Mouse (Mus musculus): ENCODE measurements around the gene Otop3.
A peak's percentile ranks its signal among the peaks of the same experiment; 100 is the strongest.

Otop3 gene

DNA sequence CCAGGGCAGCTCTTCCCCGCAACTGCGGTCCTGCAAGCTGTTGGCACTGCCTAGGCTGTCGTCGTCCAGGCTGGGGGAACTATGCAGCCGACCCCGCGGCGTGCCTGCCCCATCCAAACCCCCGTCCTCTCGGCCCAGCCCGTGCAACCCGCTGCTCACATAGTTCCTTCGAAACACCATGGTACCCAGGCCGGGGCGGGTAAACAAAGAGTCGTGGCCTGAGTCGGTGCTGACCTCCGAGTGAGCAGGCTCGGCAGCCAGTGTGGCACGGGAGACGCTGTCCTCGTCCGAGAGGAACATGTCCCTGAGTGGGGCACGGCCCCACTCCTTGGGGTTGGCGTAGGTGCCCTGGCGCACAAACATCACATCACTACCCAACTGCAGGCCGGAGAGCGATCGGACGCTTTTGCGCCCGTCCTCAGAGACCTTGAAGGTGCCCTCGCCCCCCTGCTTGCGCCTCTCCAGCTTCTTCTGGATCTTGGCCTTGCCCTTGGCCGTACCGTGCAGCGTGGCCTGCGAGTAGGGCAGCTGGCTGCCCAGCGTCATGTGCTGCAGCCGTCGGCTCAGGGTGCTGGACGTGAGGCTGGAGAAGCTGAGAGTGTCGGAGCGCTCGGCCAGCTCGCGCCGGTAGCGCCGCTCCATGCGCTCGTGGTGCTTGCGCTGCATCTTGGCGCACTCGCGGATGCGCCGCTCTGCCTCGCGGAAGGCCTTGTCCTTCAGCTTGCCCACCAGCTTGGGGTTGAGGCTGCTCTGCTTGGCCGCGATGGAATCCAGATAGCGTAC lies 16.1 kb upstream of the Otop3 start:
- no peak for DNase-seq (ENCODE audit: low spot score in 2 of 2)

GRCm38 (mm10) chr11:115319704-115320383 lies 14.7 kb upstream of the Otop3 start:
- no peak for DNase-seq (ENCODE audit: low spot score in 2 of 2)

DNA sequence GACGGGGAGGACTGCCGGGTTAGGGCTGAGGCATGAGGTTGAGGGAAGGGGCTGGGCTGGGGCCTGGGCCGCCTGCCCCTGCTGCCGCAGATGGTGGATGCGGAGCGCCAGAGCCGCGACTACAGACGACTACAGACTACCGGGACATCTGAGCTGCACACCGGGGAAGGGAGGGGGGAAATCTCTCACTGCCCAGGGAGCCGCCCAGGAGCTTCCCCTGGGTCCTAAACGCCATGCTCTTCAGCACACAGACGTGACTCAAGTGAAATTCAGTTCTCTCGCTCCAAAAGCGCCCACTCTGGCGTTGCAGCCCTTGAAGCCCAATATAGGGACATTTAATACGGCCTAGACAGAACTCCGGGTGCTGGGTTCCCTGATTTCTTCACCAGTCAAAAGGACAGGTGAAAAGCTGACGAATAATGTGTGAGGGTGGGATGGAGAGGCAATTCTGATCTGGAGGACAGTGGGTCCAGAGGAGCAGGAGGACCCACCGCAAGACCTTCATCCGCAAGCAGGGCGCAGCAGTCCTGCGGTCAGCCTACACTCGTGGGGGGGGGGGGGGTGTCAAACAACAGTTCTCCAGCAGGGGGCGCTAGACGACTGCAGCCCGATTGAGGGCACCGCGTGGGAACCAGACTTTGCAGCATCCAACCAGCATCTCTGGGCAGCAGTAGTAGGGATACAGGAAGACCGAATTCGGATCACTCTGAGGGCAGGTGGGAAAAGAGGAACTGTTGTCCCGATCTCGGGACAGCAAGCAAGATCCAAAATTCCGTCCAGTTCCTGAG lies 12.4 kb upstream of the Otop3 start, which contains the start of gene Ush1g:
Gene Ush1g, minus strand, starts transcription at position 136 of the 788 bp plus-strand sequence.
- DNase-seq (ENCODE audit: low spot score in 2 of 2), result peak; percentile 30 to 36

DNA sequence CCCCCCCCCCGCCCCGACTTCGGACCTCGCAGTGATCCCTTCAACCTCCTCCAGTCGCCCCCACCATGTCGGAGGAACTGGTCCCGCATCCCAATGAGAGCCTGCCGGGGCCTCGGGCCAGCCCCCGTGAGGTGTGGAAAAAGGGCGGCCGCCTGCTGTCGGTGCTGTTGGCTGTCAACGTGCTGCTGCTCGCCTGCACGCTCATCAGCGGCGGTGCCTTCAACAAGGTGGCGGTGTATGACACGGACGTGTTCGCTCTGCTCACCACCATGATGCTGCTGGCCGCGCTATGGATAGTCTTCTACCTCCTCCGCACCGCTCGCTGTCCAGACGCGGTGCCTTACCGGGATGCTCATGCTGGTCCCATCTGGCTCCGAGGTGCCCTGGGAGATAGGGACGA lies 11.2 kb upstream of the Otop3 start:
- no peak for DNase-seq (ENCODE audit: low spot score in 2 of 2)

GRCm38 (mm10) chr11:115326730-115327129 lies 7.8 kb upstream of the Otop3 start:
- DNase-seq (ENCODE audit: low spot score in 2 of 2), result no peak

DNA sequence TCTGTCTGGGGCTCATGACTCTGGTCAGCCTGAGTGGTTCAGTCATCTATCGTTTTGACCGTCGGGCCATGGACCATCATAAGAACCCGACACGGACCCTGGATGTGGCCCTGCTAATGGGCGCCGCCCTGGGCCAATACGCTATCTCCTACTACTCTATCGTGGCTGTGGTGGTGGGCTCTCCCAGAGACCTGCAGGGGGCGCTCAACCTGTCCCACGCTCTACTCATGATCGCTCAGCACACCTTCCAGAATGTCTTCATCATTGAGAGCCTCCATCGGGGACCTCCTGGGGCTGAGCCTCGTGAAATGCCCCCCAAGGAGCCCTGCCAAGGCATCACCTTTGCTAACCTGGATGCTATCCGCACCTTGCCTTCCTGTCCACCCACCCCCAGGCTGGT lies 5.2 kb upstream of the Otop3 start:
- no peak for DNase-seq (ENCODE audit: low spot score in 2 of 2)

GRCm38 (mm10) chr11:115335223-115335622 lies 692 bp downstream of the Otop3 start:
- peak in 1 of 2 experiments; percentile 36 for DNase-seq (ENCODE audit: low spot score in 2 of 2)

DNA sequence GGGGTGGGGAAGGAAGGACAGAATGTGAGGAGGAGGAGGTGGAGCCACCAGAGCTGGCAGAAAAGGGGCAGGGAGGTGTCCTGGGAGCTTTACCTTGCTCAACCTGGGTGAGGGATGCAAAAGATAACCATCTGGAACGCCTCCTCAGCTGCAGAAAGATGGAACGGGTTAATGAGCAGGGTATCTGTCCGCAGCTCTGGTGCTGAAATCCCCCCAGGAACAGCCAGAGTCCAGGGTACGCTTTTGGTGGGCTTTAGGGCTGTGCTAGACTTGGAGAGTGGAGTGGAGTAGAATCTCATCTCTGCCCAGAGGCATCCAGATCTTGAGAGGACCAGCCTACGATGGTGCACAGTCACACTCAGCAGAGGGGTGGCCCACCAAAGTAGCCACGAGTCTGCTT lies 1.6 kb downstream of the Otop3 start:
- DNase-seq (ENCODE audit: low spot score in 2 of 2), result no peak

- no peak for DNase-seq (ENCODE audit: low spot score in 2 of 2)
Observed at GRCm38 (mm10) chr11:115337350-115337749, 2.8 kb downstream of the Otop3 start.

DNA sequence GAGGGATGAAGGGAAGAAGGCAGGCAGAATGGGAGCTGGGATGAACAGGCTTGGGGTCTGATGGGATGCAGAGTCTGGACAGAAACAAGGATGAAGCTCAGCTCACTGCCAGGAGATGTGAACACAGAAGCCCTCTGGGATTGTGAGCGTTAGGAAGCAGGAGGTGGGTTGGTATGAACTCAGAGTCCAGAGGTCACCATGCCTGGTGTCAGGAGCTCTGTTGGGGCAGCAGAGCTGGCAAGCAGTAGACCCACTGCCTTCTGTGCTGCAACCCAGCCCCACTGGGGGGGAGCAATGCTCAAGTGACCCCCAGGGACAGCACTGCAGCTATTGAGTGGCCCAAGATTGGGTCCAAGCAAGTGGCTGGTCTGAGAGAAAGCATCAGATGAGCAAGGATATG lies 3.3 kb downstream of the Otop3 start:
- DNase-seq (ENCODE audit: low spot score in 2 of 2), result no peak

DNA sequence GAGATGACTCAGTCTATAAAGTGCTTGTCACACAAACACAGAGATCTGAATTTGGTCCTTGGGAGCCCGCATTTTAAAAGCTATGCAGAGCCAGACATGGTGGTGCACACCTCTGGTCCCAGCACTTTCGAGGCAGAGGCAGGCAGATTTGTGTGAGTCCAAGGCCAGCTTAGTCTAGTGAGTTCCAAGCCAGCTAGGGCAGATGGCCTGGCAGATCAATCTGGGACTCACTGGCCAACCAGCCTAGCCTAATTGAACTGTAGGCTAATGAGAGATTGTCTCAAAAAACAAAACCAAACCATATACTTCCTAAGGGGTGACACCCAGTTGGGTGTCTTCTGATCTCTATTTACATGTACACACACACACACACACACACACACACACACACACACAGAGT lies 6.7 kb downstream of the Otop3 start:
- no peak for DNase-seq (ENCODE audit: low spot score in 2 of 2)

DNA sequence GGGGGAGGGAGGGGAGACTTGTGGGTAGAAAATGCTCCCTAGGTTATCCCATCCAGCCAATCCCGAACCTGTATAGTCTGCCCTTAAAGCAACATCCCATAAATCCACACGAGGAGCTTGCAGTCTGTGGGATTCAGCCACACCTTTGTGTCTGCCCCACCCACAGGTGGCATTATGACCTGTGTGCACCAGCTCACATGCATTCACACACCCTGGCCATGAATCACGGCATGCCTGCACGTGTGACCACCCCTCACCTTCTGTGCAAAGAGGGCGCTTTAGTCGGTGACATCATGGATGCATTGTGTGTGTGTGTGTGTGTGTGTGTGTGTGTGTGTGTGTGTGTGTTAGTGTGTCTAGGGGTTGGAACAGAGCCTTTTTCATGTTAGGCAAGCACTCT lies 7.3 kb downstream of the Otop3 start:
- no peak for DNase-seq (ENCODE audit: low spot score in 2 of 2)

GRCm38 (mm10) chr11:115344967-115345366 lies 10.4 kb downstream of the Otop3 start:
- DNase-seq (ENCODE audit: low spot score in 2 of 2), result no peak

DNA sequence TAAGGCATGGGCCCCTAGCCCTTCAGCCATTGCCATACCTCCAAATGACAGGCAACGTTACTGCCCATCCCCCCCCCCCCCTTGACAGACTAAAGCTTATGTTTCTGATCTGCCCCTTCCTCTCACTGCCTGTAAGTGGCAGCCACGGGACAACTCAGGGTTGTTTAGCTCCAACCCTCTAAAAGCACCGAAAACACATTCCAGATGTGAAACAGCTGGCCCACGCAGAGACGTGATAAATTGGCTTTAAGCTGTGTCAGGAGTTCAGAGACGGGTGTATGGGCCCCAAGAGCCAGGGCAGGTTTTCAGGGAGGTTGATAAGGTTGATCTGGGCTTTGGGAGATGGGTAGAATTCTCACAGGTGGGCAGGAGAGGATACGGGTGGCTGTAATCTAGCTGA lies 11.0 kb downstream of the Otop3 start:
- DNase-seq (ENCODE audit: low spot score in 2 of 2), result no peak

DNA sequence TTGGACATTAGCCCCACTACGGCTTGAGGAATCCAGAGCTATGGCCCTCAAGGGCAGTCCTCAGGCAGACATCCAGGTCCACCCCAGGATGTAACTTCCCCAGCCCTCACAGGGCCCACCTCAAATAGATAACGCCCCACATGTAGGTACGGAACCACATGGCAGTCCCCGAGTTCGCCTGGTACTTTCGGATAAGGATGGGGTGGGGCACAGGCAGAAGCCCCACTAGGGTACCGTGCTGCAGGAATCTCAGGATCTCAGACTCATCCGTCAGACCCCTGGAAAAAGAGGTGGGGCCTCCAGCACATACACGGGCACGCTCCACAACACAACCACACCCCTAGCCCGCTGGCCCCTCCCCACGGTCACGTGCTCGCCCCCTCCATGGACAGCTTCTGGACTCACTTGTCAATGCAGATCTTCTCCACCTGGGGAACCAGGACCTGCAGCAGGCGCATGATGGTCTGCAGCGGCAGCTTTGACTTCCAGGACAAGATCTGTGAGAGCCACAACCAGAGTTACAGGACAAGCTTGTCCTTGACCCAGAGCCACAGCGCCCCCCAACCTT lies 14.2 kb downstream of the Otop3 start:
- DNase-seq (ENCODE audit: low spot score in 2 of 2), result no peak

GRCm38 (mm10) chr11:115349976-115350375 lies 15.4 kb downstream of the Otop3 start:
- DNase-seq (ENCODE audit: low spot score in 2 of 2), result no peak

GRCm38 (mm10) chr11:115353375-115353774 lies 18.8 kb downstream of the Otop3 start:
- DNase-seq (ENCODE audit: low spot score in 2 of 2), result no peak

- peak; percentile 44 to 62 for DNase-seq (ENCODE audit: low spot score in 2 of 2)
Observed at GRCm38 (mm10) chr11:115354183-115354582, 19.7 kb downstream of the Otop3 start.

DNA sequence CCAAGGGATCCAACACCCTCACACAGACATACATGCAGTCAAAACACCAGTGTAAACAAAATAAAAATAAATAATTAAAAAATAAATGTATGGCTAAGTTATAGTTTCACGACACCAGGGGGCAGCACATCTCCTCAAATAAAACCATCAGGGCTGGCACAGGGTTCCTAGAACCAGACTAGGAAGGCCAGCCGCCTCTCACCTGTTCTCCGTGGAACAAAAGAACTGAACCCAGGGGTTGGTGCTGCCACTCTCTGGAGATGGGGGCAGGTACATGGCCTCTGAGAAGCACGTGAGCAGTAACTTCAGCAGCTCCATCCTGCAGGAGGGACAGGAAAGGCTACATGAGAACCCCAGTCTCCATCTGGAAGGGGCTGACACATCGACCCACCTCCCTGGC lies 23.9 kb downstream of the Otop3 start:
- peak; percentile 63 to 69 for DNase-seq (ENCODE audit: low spot score in 2 of 2)

DNA sequence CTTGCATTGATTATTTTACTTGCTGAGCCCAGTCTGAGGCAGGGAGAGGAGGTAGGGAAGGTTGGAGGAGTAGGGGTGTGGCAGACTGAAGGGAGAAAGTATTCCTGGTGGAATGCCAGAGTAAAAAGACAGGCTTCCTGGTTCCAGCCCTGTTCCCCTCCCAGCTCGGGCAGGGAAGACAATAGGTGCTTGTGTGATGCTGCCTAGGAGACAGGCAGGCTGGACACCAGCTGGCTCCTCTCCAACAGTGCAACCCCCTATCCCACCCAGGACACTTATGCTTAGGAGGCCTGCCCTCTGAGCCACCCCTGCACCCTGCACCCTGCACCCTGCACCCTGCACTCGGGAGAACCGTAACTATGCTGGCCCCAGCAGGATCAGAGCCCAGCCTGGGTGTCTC lies 24.8 kb downstream of the Otop3 start:
- no peak for DNase-seq (ENCODE audit: low spot score in 2 of 2)

DNA sequence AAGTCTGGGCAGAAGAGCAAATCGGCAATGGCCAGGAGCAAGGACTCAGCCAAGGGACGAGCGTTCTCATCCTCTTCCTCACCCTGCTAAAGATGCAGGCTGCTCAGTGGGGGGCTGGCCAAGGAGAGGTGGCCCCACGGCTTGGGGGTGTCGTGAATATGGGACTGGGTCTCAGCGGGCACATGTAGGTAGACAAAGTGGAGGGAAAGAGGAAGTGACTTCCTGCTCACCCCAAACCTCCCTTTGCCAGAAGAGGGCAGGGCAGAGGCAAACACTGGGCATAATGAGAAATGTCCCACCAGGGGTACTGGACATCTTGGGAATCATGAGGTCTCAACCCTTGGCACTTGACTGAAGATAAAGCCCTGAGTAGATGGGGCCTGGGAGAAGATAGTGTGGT lies 25.2 kb downstream of the Otop3 start:
- DNase-seq (ENCODE audit: low spot score in 2 of 2), result no peak

GRCm38 (mm10) chr11:115364136-115364535 lies 29.6 kb downstream of the Otop3 start:
- peak in 1 of 2 experiments; percentile 29 for DNase-seq (ENCODE audit: low spot score in 2 of 2)

Data from urinary bladder, postnatal 36 days (tissue).